Mouse (Mus musculus): ENCODE measurements at regions not wholly inside any gene's neighbourhood (a gene's known extent, or its start where the extent isn't known, plus 50 kb on each side); places are given as distances from the start of the nearest gene placed in this dataset.

- TF ChIP-seq POLR2A (IDR thresholded peaks at IDR 0.05; ENCODE audit: insufficient read depth, low read depth, low read length), result no peak
- TF ChIP-seq CTCF (IDR thresholded peaks at IDR 0.05; ENCODE audit: insufficient read depth, low read depth, low read length), result no peak
Measured at GRCm38 (mm10) chr4:95489059-95489458, 68.2 kb upstream of the Fggy start.

All from olfactory bulb, adult 2 months (tissue).